ENCODE assay signal across 12 mouse cellular contexts in genomic region chr1:39093291-39093690, GRCm38 (mm10).
"Had no signal": no experiment of that assay in that cellular context is flagged by ENCODE, and none has a peak within 500 bp of the region (broad histone marks: within the 10 kb centered on the region; RNA-seq: fewer than 3 reads in every experiment).

No protein-coding gene starts in this region.

- H3K27ac ChIP-seq: kidney, postnatal 0 days; limb, embryonic 13.5 days; liver, embryonic 14.5 days; midbrain, embryonic 12.5 days had no signal

- H3K9ac ChIP-seq: limb, embryonic 13.5 days; liver, embryonic 14.5 days; midbrain, embryonic 12.5 days had no signal

- H3K9me3 ChIP-seq: limb, embryonic 13.5 days; midbrain, embryonic 12.5 days had no signal

- H3K4me1 ChIP-seq: limb, embryonic 13.5 days; midbrain, embryonic 12.5 days had no signal

- H3K36me3 ChIP-seq: limb, embryonic 13.5 days; midbrain, embryonic 12.5 days had no signal

- H3K4me3 ChIP-seq: limb, embryonic 13.5 days; midbrain, embryonic 12.5 days had no signal

- H3K4me2 ChIP-seq: limb, embryonic 13.5 days; midbrain, embryonic 12.5 days had no signal

- DNase-seq: kidney, adult 9 months; kidney, postnatal 36 days; layer of hippocampus, postnatal 36 days; lung, adult 18-20 months; right cerebral cortex, postnatal 14 days; thymus, adult 2 months; thymus, postnatal 25 days had no signal

- H3K27me3 ChIP-seq: limb, embryonic 13.5 days; midbrain, embryonic 12.5 days had no signal

- ATAC-seq: midbrain, embryonic 16.5 days had no signal
